Mouse (Mus musculus) midbrain, postnatal 0 days (tissue): Measurements from ENCODE around the gene Pcca. TPM values are rescaled to one million over a fixed set of nuclear protein-coding genes. Genes with fewer than 3 reads are reported as not detected.

Experiments used
- ATAC-seq: fragments of 200-750 bp; cut with Nextera tagmentation; 2 replicates; pipeline ENCODE4 v1.8.0; 2017; ENCODE audit warnings: moderate number of reproducible peaks, mild to moderate bottlenecking, moderate TSS enrichment, moderate library complexity; ENCODE audit not compliant: low FRiP score
- DNase-seq: peaks from one replicate; pipeline ENCODE4 v3.0.0-alpha.2; 2015; ENCODE audit warnings: low spot score
- H3K27ac ChIP-seq: fragments of 300-500 bp; sonication (generic); 2 replicates; pipeline ENCODE4 v1.5.1; 2014; ENCODE audit warnings: low read depth, mild to moderate bottlenecking, low read length, mixed read lengths
- H3K27me3 ChIP-seq: fragments of 300-500 bp; sonication (generic); 2 replicates; pipeline ENCODE4 v1.6.1; 2014; ENCODE audit warnings: low read length, control low read depth, mixed read lengths; ENCODE audit not compliant: insufficient read depth
- H3K36me3 ChIP-seq: fragments of 300-500 bp; sonication (generic); 2 replicates; pipeline ENCODE4 v1.6.1; 2014; ENCODE audit warnings: low read length, control low read depth, mixed read lengths; ENCODE audit not compliant: insufficient read depth
- H3K4me1 ChIP-seq: fragments of 300-500 bp; sonication (generic); 2 replicates; pipeline ENCODE4 v1.6.1; 2014; ENCODE audit warnings: mild to moderate bottlenecking, control low read depth, antibody characterized with exemption, low read length, mixed read lengths; ENCODE audit not compliant: insufficient read depth
- H3K4me2 ChIP-seq: fragments of 300-500 bp; sonication (generic); 2 replicates; pipeline ENCODE4 v1.6.1; 2014; ENCODE audit warnings: low read depth, mild to moderate bottlenecking, low read length, mixed read lengths; ENCODE audit not compliant: poor library complexity, severe bottlenecking
- H3K4me3 ChIP-seq: fragments of 300-500 bp; sonication (generic); 2 replicates; pipeline ENCODE4 v1.5.1; 2014; ENCODE audit warnings: low read depth, mild to moderate bottlenecking, low read length, moderate library complexity
- H3K9ac ChIP-seq: fragments of 300-500 bp; sonication (generic); replicated peaks from 2 replicates; pipeline ENCODE4 v1.6.1; 2014; ENCODE audit warnings: mild to moderate bottlenecking, low read length, moderate library complexity, mixed read lengths; ENCODE audit not compliant: poor library complexity, severe bottlenecking
- H3K9me3 ChIP-seq: fragments of 300-500 bp; sonication (generic); 2 replicates; pipeline ENCODE4 v1.6.1; 2016; ENCODE audit warnings: low read length, control low read depth
- CTCF ChIP-seq: IDR thresholded peaks from 2 replicates; pipeline ENCODE4 v1.5.1; 2016; ENCODE audit warnings: antibody characterized with exemption, mild to moderate bottlenecking
- WGBS: fragments of 180-500 bp; shearing (Covaris S2); extraction: QIAGEN DNeasy Blood & Tissue Kit; methylation state at CpG from one replicate; pipeline ENCODE4 v1.1.7; 2014; 5-methylcytosine and 5-hydroxymethylcytosine counted together
- polyA plus RNA-seq: library from polyadenylated mRNA; unstranded; fragments of >200 nt; fragmentation: Nextera tagmentation; extraction: Ambion mirVana; gene quantifications from 2 replicates; pipeline ENCODE4 v1.2.1, GENCODE M21; 2015
- total RNA-seq: library from RNA; depleted of rRNA; stranded (reverse); fragments of >200 nt; gene quantifications from 2 replicates; pipeline ENCODE4 v1.2.3, GENCODE M21; 2014

The Pcca gene
- total and polyA plus RNA-seq, 2 experiments from 2014 or later, result 16.7 to 27.2 TPM

DNA sequence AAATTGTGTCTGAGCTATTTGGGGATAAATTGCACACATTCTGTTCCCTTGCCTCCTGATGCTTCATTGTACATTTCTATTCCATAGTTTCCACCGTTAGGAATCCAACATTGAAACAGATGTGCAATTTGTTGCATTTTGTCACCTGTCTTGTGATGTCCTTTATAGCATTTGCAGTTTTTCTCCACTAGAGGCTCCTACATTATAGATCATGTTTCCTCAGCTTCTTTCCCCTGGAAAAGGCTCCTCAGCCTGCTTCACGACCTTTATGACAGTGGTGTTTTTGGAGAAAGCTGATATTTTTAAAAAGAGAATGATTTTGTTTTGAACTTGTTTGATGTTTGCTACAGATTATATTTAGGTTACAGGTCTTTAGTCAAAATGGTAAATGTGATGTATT, 25.1 kb upstream of the Pcca start:
- Histone ChIP-seq H3K27ac (no peak overlapping the region), H3K4me1 (no peaks in the 10 kb centered on the region), H3K4me2 (no peak overlapping the region), H3K9me3 (no peaks in the 10 kb centered on the region), H3K27me3 (no peaks in the 10 kb centered on the region), H3K36me3 (no peaks in the 10 kb centered on the region), H3K4me3 (no peak overlapping the region), H3K9ac (no peak overlapping the region)
- no peak for ATAC-seq
- peak; percentile 51 for DNase-seq
- peak; percentile 79 for TF ChIP-seq CTCF
- WGBS, result 18% methylated on average over 2 of the region's 2 CpGs

GRCm38 (mm10) chr14:122511519-122511918, 22.6 kb upstream of the Pcca start:
- no peak for DNase-seq
- ATAC-seq, result no peak
- TF ChIP-seq CTCF, result no peak
- no peaks in the 10 kb centered on the region for H3K36me3 ChIP-seq
- WGBS, result 71% methylated on average over 3 of the region's 3 CpGs
- H3K9ac ChIP-seq, result no peak overlapping the region
- H3K4me2 ChIP-seq, result no peak overlapping the region
- no peaks in the 10 kb centered on the region for H3K4me1 ChIP-seq
- no peaks in the 10 kb centered on the region for H3K9me3 ChIP-seq
- no peak overlapping the region for H3K27ac ChIP-seq
- no peaks in the 10 kb centered on the region for H3K27me3 ChIP-seq
- no peak overlapping the region for H3K4me3 ChIP-seq

- no peak for TF ChIP-seq CTCF
Measured at GRCm38 (mm10) chr14:122513511-122514036, 20.6 kb upstream of the Pcca start.

DNA sequence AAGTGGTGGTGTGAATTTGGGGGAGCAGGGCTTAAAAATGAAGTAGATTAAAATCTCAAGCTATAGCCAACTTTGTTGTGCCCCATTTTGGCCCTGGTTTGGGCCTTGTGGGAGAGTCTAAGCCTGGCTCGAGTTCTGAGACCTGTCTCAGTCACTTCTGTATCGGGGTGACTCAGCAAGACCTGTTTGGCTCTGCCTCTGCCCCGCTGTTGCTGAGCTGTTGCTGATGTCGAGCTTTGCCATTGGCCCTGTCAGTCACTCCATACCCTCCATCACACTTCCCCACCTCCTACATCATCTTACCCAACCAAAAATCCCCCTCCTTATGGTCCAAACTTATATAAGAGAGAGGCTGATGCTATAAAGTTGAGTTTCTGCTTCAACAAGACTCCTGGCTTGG, 5.6 kb upstream of the Pcca start:
- H3K36me3 ChIP-seq, result no peaks in the 10 kb centered on the region
- H3K9ac ChIP-seq, result no peak overlapping the region
- TF ChIP-seq CTCF, result no peak
- H3K4me2 ChIP-seq, result no peak overlapping the region
- WGBS, result 86% methylated on average over 4 of the region's 4 CpGs
- H3K27ac ChIP-seq, result no peak overlapping the region
- H3K4me1 ChIP-seq, result no peaks in the 10 kb centered on the region
- H3K27me3 ChIP-seq, result no peaks in the 10 kb centered on the region
- no peaks in the 10 kb centered on the region for H3K9me3 ChIP-seq
- no peak overlapping the region for H3K4me3 ChIP-seq
- DNase-seq (no peak), ATAC-seq (no peak)

More at GRCm38 (mm10) chr14:122513511-122514036, 20.6 kb upstream of the Pcca start:
- Histone ChIP-seq H3K4me2 (no peak overlapping the region), H3K36me3 (no peaks in the 10 kb centered on the region), H3K27me3 (no peaks in the 10 kb centered on the region), H3K9me3 (no peaks in the 10 kb centered on the region), H3K4me3 (no peak overlapping the region), H3K4me1 (no peaks in the 10 kb centered on the region), H3K9ac (no peak overlapping the region), H3K27ac (no peak overlapping the region)
- ATAC-seq (no peak), DNase-seq (no peak)
- whole genome bisulfite sequencing, result 88% methylated on average over 1 of the region's 1 CpGs

GRCm38 (mm10) chr14:122535986-122536385, 1.9 kb downstream of the Pcca start:
- 0 out of 2 replicates have a peak, but pooled peaks cover 3% of the 10 kb centered on the region for H3K4me1 ChIP-seq

GRCm38 (mm10) chr14:122548421-122548820, 14.3 kb downstream of the Pcca start:
- H3K4me3 ChIP-seq, result no peak overlapping the region
- no peaks in the 10 kb centered on the region for H3K27me3 ChIP-seq
- H3K36me3 ChIP-seq, result no peaks in the 10 kb centered on the region
- ATAC-seq, result no peak
- WGBS, result 94% methylated on average over 1 of the region's 1 CpGs
- no peaks in the 10 kb centered on the region for H3K9me3 ChIP-seq
- H3K27ac ChIP-seq, result no peak overlapping the region
- no peak for DNase-seq
- H3K9ac ChIP-seq, result no peak overlapping the region
- no peak for TF ChIP-seq CTCF
- H3K4me1 ChIP-seq, result no peaks in the 10 kb centered on the region
- H3K4me2 ChIP-seq, result no peak overlapping the region

More at GRCm38 (mm10) chr14:122535986-122536385, 1.9 kb downstream of the Pcca start:
- no peak overlapping the region for H3K9ac ChIP-seq
- no peak overlapping the region for H3K4me2 ChIP-seq
- ATAC-seq, result no peak
- no peak for DNase-seq
- no peak for TF ChIP-seq CTCF
- no peaks in the 10 kb centered on the region for H3K9me3 ChIP-seq
- H3K27me3 ChIP-seq, result no peaks in the 10 kb centered on the region
- 94% methylated on average over 1 of the region's 1 CpGs for WGBS
- no peak overlapping the region for H3K4me3 ChIP-seq
- H3K36me3 ChIP-seq, result no peaks in the 10 kb centered on the region
- no peak overlapping the region for H3K27ac ChIP-seq
